Mouse (Mus musculus): ENCODE measurements around the gene Krtap31-1. TPM values are rescaled to one million over a fixed set of nuclear protein-coding genes. Genes with fewer than 3 reads are reported as not detected.
"Not testable (repeated sequence)": the region's sequence is repeated elsewhere in the genome, so short reads cannot be mapped to it uniquely, and the experiment has no call there.

Gene Krtap31-1
- not detected for total RNA-seq (2021)
- long read RNA-seq, experiment 1 = 0 reads
- long read RNA-seq, experiment 2 = 0 reads

DNA sequence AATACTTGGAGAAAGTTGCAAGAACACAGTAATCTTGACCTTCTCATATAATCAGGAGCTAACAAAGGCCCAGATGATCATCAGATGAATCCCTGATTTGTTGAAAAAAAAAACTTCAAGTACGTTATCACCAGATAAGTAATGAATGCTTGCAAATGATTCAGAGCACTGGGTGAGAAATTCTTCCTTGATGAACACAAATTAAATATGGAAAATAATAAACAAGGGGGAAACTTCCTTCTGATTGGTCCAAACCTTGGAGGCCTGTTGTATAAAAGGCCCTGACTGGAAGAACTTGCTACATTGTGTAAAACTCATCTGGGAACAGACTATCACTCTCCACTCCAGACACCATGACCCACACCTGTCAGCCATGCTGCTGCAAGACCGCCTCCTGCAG lies at the start of gene Krtap31-1:
Gene Krtap31-1 (plus strand): TSS at position 301 of the 400 bp plus-strand sequence.
- DNase-seq = no peak

DNA sequence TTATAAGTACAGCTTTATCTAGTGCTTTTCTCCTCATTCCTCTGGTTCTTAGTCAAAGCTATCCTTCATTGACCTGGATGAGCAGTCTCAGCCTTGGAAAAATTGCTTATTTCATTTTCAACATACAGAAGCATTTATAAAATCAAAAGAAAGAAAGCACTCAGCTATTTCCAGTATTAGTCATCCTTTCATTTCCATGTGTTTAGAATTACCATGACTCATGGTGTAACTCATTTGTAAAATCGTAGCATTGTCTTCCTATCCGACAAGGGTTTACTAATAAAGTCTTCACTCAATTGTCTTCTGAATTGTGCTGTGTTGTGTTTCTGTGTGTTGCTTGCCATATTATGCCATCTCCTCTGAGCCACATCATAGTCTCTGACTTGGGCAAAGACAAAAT lies 49.0 kb upstream of the Krtap31-1 start:
- no peak for DNase-seq

DNA sequence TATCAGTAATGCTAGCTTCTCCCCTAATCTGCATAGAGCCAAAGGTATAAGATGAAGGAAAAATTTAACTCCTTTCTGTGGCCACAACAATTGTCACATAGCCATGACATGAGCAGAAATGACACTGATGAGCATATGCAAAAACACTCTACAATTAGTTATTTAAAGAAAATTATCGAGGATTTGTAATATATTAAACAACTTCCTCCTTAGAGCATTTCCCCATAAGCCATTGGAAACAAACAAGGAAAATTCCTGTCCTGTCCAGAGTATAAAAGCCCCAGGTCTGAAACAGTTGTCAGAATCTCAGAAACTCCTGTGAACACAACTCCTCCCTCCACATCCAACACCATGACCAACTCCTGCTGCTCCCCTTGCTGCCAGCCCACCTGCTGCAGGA lies 43.5 kb upstream of the Krtap31-1 start, which contains the start of gene Gm11559:
Gene Gm11559 (plus strand): TSS at position 301 of the 400 bp plus-strand sequence.
- DNase-seq = not testable (repeated sequence)

DNA sequence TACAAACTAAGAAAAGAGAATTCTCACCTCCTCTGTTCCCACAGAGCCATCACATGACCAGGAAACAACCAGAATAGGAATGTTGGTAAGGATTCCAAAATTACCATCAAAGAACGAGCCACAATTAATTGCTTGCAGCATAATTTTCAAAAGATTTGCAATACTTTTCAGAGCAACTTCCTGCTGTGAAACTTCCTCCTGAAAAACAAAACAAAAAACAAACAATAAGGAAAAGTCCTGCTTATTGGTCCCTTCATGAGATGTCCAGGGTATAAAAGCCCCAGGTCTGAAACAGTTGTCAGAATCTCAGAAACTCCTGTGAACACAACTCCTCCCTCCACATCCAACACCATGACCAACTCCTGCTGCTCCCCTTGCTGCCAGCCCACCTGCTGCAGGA lies 34.6 kb upstream of the Krtap31-1 start, which contains the start of gene Krtap9-1:
Gene Krtap9-1 (plus strand): TSS at position 301 of the 400 bp plus-strand sequence.
- not testable (repeated sequence) for DNase-seq

DNA sequence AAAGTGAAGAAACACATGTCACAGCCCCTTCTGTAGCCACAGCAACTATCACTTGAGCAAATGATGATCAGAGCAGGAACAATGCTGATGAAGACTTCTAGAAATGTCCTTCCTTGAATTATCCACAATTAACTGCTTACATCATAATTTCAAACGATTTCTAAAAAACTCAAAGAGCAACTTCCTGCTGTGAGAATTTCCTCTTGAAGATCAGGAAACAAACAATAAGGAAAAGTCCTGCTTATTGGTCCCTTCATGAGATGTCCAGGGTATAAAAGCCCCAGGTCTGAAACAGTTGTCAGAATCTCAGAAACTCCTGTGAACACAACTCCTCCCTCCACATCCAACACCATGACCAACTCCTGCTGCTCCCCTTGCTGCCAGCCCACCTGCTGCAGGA lies 28.8 kb upstream of the Krtap31-1 start, which contains the start of gene Gm11567:
Gene Gm11567 (plus strand): TSS at position 301 of the 400 bp plus-strand sequence.
- not testable (repeated sequence) for DNase-seq

DNA sequence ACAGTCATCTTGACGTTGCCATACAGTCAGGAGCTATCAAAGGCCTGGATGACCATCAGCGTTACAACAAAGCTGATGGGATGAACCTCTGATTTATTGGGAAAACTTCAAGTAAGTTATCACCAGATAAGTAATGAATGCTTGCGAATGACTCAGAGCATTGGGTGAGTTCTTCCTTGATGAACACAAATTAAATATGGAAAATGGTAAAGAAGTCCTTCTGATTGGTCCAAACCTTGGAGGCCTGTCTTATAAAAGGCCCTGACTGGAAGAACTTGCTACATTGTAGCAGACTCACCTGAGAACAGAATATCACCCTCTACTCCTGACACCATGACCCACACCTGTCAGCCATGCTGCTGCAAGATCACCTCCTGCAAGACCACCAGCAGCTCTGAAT lies 6.7 kb downstream of the Krtap31-1 start, which contains the start of gene Gm11565:
Gene Gm11565 (plus strand): TSS at position 301 of the 400 bp plus-strand sequence.
- DNase-seq = no peak

DNA sequence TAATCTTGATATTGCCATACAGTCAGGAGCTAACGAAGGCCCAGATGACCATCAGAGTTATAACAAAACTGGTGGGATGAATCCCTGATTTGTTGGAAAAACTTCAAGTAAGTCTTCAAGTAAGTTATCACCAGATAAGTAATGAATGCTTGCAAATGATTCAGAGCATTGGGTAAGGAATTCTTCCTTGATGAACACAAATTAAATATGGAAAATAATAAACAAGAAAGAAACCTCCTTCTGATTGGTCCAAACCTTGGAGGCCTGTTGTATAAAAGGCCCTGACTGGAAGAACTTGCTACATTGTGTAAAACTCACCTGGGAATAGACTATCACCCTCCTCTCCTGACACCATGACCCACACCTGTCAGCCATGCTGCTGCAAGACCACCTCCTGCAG lies 28.3 kb downstream of the Krtap31-1 start, which contains the start of gene Krtap31-2:
Gene Krtap31-2 (plus strand): TSS at position 301 of the 400 bp plus-strand sequence.
- no peak for DNase-seq

DNA sequence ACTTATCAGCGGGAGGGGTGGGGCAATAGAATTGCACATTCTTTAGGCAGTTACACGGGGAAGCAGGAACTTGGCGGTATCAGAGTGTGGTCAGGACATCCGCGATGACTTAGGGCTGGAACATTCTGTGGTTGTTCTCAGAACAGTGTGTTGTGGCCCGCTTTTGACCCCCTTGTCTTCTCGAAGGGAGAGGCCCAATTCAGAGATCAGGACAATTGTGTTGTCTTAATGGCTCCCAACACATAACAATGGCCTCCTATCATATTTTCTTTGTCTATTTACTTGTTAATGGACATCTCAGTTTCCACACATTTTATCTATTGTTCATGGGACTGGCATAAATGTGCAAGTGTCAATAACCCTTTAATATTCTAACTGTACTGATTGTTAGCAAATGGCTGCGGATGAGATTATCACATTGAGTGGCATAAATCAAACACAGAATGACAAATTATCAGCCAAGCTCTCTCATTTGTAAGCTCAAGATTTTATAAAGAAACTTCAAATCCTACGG lies 30.1 kb downstream of the Krtap31-1 start:
- DNase-seq = no peak

DNA sequence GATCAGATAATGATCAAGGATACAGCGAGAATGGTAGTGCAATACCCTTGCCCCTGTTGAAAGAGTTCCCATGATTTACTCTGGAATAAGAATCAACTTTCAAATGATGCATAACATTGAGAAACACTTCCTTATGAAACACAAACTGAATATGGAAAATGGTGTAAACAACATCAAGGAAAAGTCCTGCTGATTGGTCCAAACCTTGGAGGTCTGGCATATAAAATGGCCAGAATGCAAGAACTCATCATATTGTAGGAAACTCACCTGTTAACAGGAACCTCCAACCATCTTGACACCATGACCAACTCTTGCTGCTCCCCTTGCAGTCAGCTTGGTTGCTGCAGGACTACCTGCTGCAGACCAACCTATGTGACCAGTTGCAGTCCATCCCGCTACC lies 40.5 kb downstream of the Krtap31-1 start, which contains the start of gene Krtap9-5:
Gene Krtap9-5 (plus strand): TSS at position 301 of the 400 bp plus-strand sequence.
- no peak for DNase-seq

Other genes with a start within 250 kb of the Krtap31-1 start
- not detected for gene Gm11563, start 249.0 kb upstream of the Krtap31-1 start, total RNA-seq (2021)
- gene Krtap4-6, start 242.0 kb upstream of the Krtap31-1 start, total RNA-seq (2021) = not detected
- gene Gm14190, start 217.2 kb upstream of the Krtap31-1 start, total RNA-seq (2021) = not detected
- gene Gm14180, start 173.6 kb upstream of the Krtap31-1 start, total RNA-seq (2021) = not detected
- gene Gm11595, start 135.0 kb upstream of the Krtap31-1 start, total RNA-seq (2021) = not detected
- not detected for gene Krtap4-8, start 127.2 kb upstream of the Krtap31-1 start, total RNA-seq (2021)
- not detected for gene Krtap4-9, start 122.7 kb upstream of the Krtap31-1 start, total RNA-seq (2021)
- not detected for gene Gm11596, start 114.5 kb upstream of the Krtap31-1 start, total RNA-seq (2021)
- gene Gm11569, start 109.0 kb upstream of the Krtap31-1 start, total RNA-seq (2021) = not detected
- gene Gm11554, start 103.5 kb upstream of the Krtap31-1 start, total RNA-seq (2021) = not detected
- not detected for gene Krtap4-13, start 98.0 kb upstream of the Krtap31-1 start, total RNA-seq (2021)
- gene Gm11564, start 92.3 kb upstream of the Krtap31-1 start, total RNA-seq (2021) = not detected
- gene 2300003K06Rik, start 69.9 kb upstream of the Krtap31-1 start, total RNA-seq (2021) = not detected
- gene Krtap4-16, start 56.3 kb upstream of the Krtap31-1 start, total RNA-seq (2021) = not detected
- gene Gm11568, start 50.0 kb upstream of the Krtap31-1 start, total RNA-seq (2021) = not detected
- not detected for gene Gm11559, start 43.4 kb upstream of the Krtap31-1 start, total RNA-seq (2021)
- not detected for gene Krtap9-1, start 34.5 kb upstream of the Krtap31-1 start, total RNA-seq (2021)
- not detected for gene Gm11567, start 28.7 kb upstream of the Krtap31-1 start, total RNA-seq (2021)
- gene Gm11565, start 6.8 kb downstream of the Krtap31-1 start, total RNA-seq (2021) = not detected
- not detected for gene Krtap31-2, start 28.4 kb downstream of the Krtap31-1 start, total RNA-seq (2021)
- not detected for gene Krtap9-5, start 40.6 kb downstream of the Krtap31-1 start, total RNA-seq (2021)
- not detected for gene Krtap29-1, start 71.1 kb downstream of the Krtap31-1 start, total RNA-seq (2021)
- gene Krtap16-1, start 78.7 kb downstream of the Krtap31-1 start, total RNA-seq (2021) = not detected
- gene Krtap17-1, start 86.1 kb downstream of the Krtap31-1 start, total RNA-seq (2021) = not detected
- not detected for gene Krt33a, start 108.3 kb downstream of the Krtap31-1 start, total RNA-seq (2021)
- gene Krt33b, start 121.9 kb downstream of the Krtap31-1 start, total RNA-seq (2021) = not detected
- gene Krt34, start 133.6 kb downstream of the Krtap31-1 start, total RNA-seq (2021) = not detected
- not detected for gene Krt31, start 142.6 kb downstream of the Krtap31-1 start, total RNA-seq (2021)
- not detected for gene Krt32, start 180.3 kb downstream of the Krtap31-1 start, total RNA-seq (2021)
- gene Krt35, start 188.3 kb downstream of the Krtap31-1 start, total RNA-seq (2021) = not detected
- under 1 TPM; 0.21 to 0.51 TPM for gene Krt36, start 197.7 kb downstream of the Krtap31-1 start, total RNA-seq (2021)
- not detected for gene Krt13, start 213.6 kb downstream of the Krtap31-1 start, total RNA-seq (2021)
- not detected for gene Krt15, start 228.0 kb downstream of the Krtap31-1 start, total RNA-seq (2021)
- 10 to 100 TPM in 1 of 2 experiments, 1 to 10 TPM in 1; 9.5 to 11.0 TPM for gene Krt19, start 240.7 kb downstream of the Krtap31-1 start, total RNA-seq (2021)